Mouse (Mus musculus) neural tube, embryonic 11.5 days (tissue): ENCODE data around the gene Zdhhc7. TPM values are rescaled to one million over a fixed set of nuclear protein-coding genes. Genes with fewer than 3 reads are reported as not detected.

Source experiments
- ATAC-seq: fragments of 200-750 bp; cut with Nextera tagmentation; 2 replicates; pipeline ENCODE4 v1.8.0; 2017; ENCODE audit warnings: moderate number of reproducible peaks, mild to moderate bottlenecking, moderate TSS enrichment, moderate library complexity; ENCODE audit not compliant: insufficient read depth, low FRiP score, low TSS enrichment
- DNase-seq: peaks from one replicate; pipeline ENCODE4 v3.0.0-alpha.2; 2015; ENCODE audit warnings: low spot score
- H3K27ac ChIP-seq: fragments of 300-500 bp; sonication (generic); 2 replicates; pipeline ENCODE4 v1.5.1; 2014; ENCODE audit warnings: low read depth, mild to moderate bottlenecking, low read length
- H3K27me3 ChIP-seq: fragments of 300-500 bp; sonication (generic); 2 replicates; pipeline ENCODE4 v1.6.1; 2014; ENCODE audit warnings: mild to moderate bottlenecking, low read length, mixed read lengths; ENCODE audit not compliant: control insufficient read depth, insufficient read depth
- H3K36me3 ChIP-seq: fragments of 300-500 bp; sonication (generic); 2 replicates; pipeline ENCODE4 v1.6.1; 2014; ENCODE audit warnings: mild to moderate bottlenecking, low read length, moderate library complexity, mixed read lengths; ENCODE audit not compliant: control insufficient read depth, insufficient read depth
- H3K4me1 ChIP-seq: fragments of 300-500 bp; sonication (generic); 2 replicates; pipeline ENCODE4 v1.6.1; 2014; ENCODE audit warnings: low read length, mixed read lengths; ENCODE audit not compliant: control insufficient read depth, insufficient read depth
- H3K4me2 ChIP-seq: fragments of 300-500 bp; sonication (generic); 2 replicates; pipeline ENCODE4 v1.6.1; 2014; ENCODE audit warnings: low read depth, mild to moderate bottlenecking, moderate library complexity
- H3K4me3 ChIP-seq: fragments of 300-500 bp; sonication (generic); 2 replicates; pipeline ENCODE4 v1.5.1; 2014; ENCODE audit warnings: low read depth, low read length
- H3K9ac ChIP-seq: fragments of 300-500 bp; sonication (generic); 2 replicates; pipeline ENCODE4 v1.6.1; 2014; ENCODE audit warnings: mild to moderate bottlenecking, low read length
- H3K9me3 ChIP-seq: fragments of 300-500 bp; sonication (generic); 2 replicates; pipeline ENCODE4 v1.6.1; 2016; ENCODE audit warnings: low read length; ENCODE audit not compliant: control insufficient read depth
- WGBS: fragments of 180-500 bp; shearing (Covaris S2); extraction: QIAGEN DNeasy Blood & Tissue Kit; methylation state at CpG from one replicate; pipeline ENCODE4 v1.1.7; 2014; 5-methylcytosine and 5-hydroxymethylcytosine counted together
- polyA plus RNA-seq: library from polyadenylated mRNA; unstranded; fragments of >200 nt; fragmentation: Nextera tagmentation; extraction: Ambion mirVana; gene quantifications from 2 replicates; pipeline ENCODE4 v1.2.1, GENCODE M21; 2014

Gene Zdhhc7
- polyA plus RNA-seq, 1 experiment from 2014 or later, result 33.9 TPM

DNA sequence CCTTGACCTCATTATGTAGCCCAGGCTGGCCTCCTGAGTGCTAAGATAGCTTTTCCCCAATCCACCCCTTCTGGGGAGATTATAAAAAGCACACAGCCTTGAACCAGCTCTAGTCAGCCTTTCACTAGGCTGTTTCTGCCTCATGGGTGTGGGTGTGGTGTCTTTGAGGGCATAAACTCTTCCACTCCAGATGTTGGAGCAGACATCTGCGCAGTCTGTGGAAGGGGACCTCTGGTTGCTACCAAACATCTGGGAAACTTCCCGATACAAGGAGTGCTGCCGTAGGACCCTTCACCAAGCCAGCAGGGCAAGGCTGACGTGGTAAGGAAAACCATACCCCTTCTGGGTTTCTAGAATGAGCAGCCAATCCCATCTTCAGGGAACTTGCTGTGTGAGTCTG is 49.4 kb downstream of the Zdhhc7 start:
- ATAC-seq (no peak), DNase-seq (no peak)
- H3K4me1 ChIP-seq, result no peaks in the 10 kb centered on the region
- no peaks in the 10 kb centered on the region for H3K27me3 ChIP-seq
- WGBS, result 85% methylated on average over 4 of the region's 4 CpGs
- no peaks in the 10 kb centered on the region for H3K9me3 ChIP-seq
- no peak overlapping the region for H3K4me3 ChIP-seq
- H3K36me3 ChIP-seq, result no peaks in the 10 kb centered on the region
- H3K27ac ChIP-seq, result no peak overlapping the region
- H3K9ac ChIP-seq, result no peak overlapping the region
- H3K4me2 ChIP-seq, result no peak overlapping the region

DNA sequence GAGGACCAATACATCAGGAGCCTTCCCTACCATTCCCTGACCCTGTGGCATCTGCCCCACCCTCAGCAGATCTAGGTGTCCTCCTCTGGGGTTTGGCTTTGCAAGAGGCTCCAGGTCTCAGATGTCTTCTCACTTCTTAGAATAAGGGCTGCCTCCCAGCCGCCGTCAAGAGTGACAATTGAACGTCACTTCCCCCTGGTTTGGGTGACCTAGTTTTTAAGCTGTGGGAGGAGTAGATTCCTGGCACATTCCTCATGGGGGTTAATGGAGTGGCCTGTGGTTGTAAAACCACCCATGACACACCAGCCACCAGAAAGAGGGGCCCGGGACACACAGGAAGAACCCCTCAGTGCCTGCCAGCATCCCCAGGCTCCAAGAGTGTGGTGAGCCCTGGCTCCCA is 50.3 kb downstream of the Zdhhc7 start:
- WGBS, result 62% methylated on average over 4 of the region's 4 CpGs
- no peak overlapping the region for H3K4me3 ChIP-seq
- ATAC-seq (no peak), DNase-seq (no peak)
- no peaks in the 10 kb centered on the region for H3K36me3 ChIP-seq
- H3K4me2 ChIP-seq, result no peak overlapping the region
- no peaks in the 10 kb centered on the region for H3K9me3 ChIP-seq
- no peaks in the 10 kb centered on the region for H3K27me3 ChIP-seq
- no peaks in the 10 kb centered on the region for H3K4me1 ChIP-seq
- no peak overlapping the region for H3K27ac ChIP-seq
- H3K9ac ChIP-seq, result no peak overlapping the region

DNA sequence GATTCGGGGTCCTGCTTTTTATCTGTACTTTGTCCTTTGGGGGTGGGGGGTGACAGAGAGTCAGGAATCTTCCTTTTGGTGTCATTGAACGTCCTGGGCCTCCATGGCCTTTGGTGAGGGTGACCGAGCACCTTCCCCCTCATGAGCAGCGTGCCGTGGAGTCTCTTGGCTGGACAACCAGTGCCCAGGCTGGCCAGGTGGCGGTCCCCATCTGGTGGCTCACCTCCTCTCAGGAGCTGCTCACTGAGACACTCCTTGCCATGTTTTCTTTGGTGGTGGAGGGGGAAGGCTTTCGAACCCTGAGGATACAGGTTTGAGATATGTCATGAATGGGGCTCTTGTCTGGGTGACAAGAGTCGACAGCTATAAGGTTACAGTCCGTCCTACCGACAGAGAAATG is 50.9 kb downstream of the Zdhhc7 start:
- H3K36me3 ChIP-seq, result no peaks in the 10 kb centered on the region
- H3K27ac ChIP-seq, result no peak overlapping the region
- no peak for DNase-seq
- H3K27me3 ChIP-seq, result no peaks in the 10 kb centered on the region
- 79% methylated on average over 10 of the region's 10 CpGs for WGBS
- no peaks in the 10 kb centered on the region for H3K9me3 ChIP-seq
- no peaks in the 10 kb centered on the region for H3K4me1 ChIP-seq
- no peak overlapping the region for H3K4me3 ChIP-seq
- no peak for ATAC-seq
- no peak overlapping the region for H3K4me2 ChIP-seq
- no peak overlapping the region for H3K9ac ChIP-seq

DNA sequence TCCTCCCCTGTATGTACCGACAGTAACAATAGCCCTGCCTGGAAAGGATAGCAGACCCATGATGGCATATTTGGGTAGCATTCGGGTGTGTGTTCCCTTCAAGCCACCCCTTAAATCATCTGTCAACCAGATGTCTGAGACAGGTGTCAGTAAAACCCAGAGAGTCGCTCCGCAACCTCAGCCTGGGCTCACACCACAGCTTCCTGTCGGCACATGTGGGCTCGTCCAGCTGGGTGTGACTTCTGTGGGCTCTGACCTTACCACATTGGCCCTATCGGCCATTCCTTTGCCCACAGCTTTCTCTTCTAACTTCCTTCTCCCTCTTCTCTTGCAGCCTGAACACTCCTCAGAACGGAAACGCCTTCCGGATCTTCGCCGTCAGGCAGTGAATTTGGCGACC is 51.3 kb downstream of the Zdhhc7 start:
- no peak for DNase-seq
- H3K4me2 ChIP-seq, result no peak overlapping the region
- H3K27me3 ChIP-seq, result no peaks in the 10 kb centered on the region
- no peaks in the 10 kb centered on the region for H3K4me1 ChIP-seq
- 84% methylated on average over 13 of the region's 13 CpGs for WGBS
- no peak overlapping the region for H3K27ac ChIP-seq
- H3K4me3 ChIP-seq, result no peak overlapping the region
- H3K9me3 ChIP-seq, result no peaks in the 10 kb centered on the region
- no peaks in the 10 kb centered on the region for H3K36me3 ChIP-seq
- ATAC-seq, result no peak
- no peak overlapping the region for H3K9ac ChIP-seq

DNA sequence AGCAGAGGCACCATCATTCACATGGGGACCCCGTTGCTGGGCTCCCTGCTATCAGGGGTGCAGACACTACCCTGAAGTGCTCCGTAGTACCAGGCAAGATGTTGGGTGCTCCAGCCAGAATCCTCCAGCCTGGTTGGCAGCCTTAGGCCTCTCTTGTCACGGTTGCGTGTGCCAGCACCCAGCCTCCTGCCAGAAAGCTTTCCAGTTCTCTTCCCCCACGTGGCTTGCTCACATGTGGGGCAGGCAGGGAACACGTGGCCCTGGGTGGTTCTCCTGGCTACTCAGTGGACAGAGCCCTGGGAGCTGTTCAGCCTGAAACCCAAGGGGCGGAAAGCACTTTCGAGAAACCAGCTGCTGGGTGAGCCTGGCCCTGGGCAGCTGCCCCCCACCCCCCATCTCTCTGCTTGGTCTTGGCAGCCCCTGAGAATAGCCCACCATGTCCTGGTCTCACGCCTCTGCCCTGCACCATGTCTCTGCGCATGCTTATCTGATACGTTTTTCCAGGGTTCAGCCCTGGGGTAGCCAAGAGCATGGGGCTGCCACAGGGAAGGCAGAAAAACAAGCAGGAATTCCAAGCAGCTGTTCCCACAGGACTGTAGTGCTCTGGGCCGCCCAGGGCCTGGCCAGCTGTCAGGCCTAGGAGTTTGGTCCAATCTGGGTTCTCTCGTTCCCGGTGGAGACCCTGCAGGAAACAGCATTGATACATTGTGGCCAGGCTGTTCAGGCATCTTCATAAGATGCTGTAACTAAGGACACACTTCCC is 54.8 kb downstream of the Zdhhc7 start:
- no peaks in the 10 kb centered on the region for H3K9me3 ChIP-seq
- H3K27ac ChIP-seq, result no peak overlapping the region
- 73% methylated on average over 14 of the region's 14 CpGs for WGBS

DNA sequence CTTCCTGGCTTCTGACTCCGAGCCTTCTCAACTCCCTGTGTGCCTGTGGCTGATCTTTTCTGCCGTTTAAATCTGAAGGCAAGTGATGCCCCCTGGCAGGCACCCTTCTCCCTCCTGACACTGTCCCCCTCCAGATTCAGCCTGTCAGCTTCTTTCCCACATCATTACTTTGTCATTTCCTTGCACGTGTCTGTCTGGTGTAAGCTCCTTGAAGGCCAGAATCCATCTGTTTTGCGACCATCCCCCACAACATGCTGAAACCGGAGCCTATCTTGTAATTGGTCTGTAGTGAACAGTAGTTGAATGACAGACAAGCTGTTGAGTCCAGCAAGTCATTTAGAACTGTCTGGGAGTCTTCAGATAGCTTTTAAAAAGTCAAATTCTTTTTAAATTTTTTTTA is 55.8 kb downstream of the Zdhhc7 start:
- Histone ChIP-seq H3K36me3 (no peaks in the 10 kb centered on the region), H3K27me3 (no peaks in the 10 kb centered on the region), H3K9ac (no peak overlapping the region), H3K9me3 (no peaks in the 10 kb centered on the region), H3K27ac (no peak overlapping the region), H3K4me2 (no peak overlapping the region), H3K4me1 (no peaks in the 10 kb centered on the region), H3K4me3 (no peak overlapping the region)
- no peak for ATAC-seq
- 62% methylated on average over 5 of the region's 5 CpGs for WGBS
- no peak for DNase-seq

More for the DNA sequence above, 54.8 kb downstream of the Zdhhc7 start:
- no peaks in the 10 kb centered on the region for H3K4me1 ChIP-seq
- H3K4me3 ChIP-seq, result no peak overlapping the region
- H3K4me2 ChIP-seq, result no peak overlapping the region
- ATAC-seq (no peak), DNase-seq (peak; percentile 19)
- H3K27me3 ChIP-seq, result no peaks in the 10 kb centered on the region
- H3K9ac ChIP-seq, result no peak overlapping the region
- no peaks in the 10 kb centered on the region for H3K36me3 ChIP-seq

DNA sequence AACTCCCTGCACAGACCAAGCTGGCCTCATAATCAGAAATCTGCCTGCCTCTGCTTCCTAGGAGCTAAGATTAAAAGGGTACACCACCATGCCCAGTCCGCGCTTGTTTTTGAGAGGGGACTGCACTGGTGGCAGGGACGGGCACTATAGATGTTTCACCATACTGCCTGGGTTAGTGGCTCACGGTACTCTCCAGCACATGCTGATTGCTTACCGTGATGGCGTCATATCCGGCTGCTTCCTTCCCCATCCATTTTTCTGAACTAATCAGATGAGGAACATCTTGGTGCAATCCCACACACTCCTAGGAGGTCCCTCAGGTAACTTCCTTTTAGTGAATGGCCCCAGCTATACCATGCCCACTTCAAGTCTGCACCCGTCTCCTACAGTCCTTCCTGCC is 56.4 kb downstream of the Zdhhc7 start:
- no peaks in the 10 kb centered on the region for H3K9me3 ChIP-seq
- ATAC-seq (no peak), DNase-seq (no peak)
- no peak overlapping the region for H3K4me3 ChIP-seq
- 93% methylated on average over 8 of the region's 8 CpGs for WGBS
- H3K9ac ChIP-seq, result no peak overlapping the region
- no peak overlapping the region for H3K27ac ChIP-seq
- no peaks in the 10 kb centered on the region for H3K36me3 ChIP-seq
- no peaks in the 10 kb centered on the region for H3K27me3 ChIP-seq
- H3K4me2 ChIP-seq, result no peak overlapping the region
- H3K4me1 ChIP-seq, result no peaks in the 10 kb centered on the region

DNA sequence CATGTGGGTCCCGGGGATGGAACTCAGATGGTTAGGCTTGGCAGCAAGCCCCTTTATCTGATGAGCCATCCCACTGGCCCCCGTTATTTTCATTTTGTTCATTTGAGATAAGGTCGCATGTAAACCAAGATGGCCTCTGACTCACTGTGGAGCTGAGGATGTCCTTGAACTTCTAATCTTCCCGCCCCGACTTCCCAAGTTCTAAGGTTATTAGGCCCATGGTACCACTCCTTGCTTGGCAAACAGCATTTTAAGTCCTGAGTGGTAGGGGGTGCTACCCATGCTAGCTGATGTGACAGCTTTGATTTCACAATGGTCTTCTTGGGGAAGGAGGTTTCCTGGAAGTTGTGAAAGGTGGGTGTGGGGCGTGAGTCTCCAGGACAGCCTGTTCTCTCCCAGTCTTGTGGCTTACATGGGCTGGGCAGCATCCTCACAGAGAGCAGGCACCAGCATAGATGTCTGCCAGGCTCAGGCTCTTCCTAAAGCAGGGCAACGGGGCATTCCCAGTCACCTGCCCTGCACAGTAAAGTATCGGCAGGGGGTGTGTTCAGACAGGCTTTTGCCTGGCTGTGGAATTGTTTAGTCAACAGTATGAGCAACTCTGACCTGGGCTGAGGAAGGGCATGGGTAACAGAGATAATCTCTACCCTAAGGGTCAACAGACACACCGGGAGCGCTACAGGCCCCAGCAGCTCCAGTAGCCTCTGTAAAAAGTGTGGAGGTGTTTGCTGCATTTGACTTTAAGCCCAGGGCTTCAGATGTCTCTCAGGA is 58.6 kb downstream of the Zdhhc7 start:
- WGBS, result 84% methylated on average over 10 of the region's 10 CpGs
- Histone ChIP-seq H3K9me3 (no peaks in the 10 kb centered on the region), H3K4me1 (no peaks in the 10 kb centered on the region), H3K9ac (no peak overlapping the region), H3K4me2 (no peak overlapping the region), H3K27ac (no peak overlapping the region), H3K36me3 (no peaks in the 10 kb centered on the region), H3K27me3 (no peaks in the 10 kb centered on the region), H3K4me3 (no peak overlapping the region)
- DNase-seq, result no peak
- ATAC-seq, result no peak

DNA sequence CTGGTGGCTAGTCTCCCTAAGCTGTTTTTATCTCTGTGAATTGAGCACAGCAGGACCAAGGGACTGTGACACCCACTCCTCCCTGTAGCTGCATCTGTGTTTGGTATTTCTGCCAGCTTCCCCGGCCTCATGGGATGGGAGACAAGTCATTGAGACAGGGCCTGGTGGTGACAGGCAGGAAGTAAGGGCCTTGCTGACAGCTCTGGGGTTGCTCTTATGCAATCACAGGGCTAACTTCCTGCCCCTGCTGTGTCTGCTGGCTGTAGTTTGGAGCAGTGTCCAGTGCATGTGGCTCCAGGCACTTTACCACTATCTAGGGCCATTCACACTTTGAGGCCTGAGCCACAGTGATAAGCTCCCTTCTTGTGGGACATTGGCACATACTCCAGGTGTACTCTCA is 60.4 kb downstream of the Zdhhc7 start:
- 0 out of 2 replicates have a peak, but pooled peaks cover 6% of the 10 kb centered on the region for H3K4me1 ChIP-seq
- H3K27ac ChIP-seq, result no peak overlapping the region
- 76% methylated on average over 1 of the region's 1 CpGs for WGBS
- no peaks in the 10 kb centered on the region for H3K9me3 ChIP-seq
- no peaks in the 10 kb centered on the region for H3K36me3 ChIP-seq
- no peaks in the 10 kb centered on the region for H3K27me3 ChIP-seq
- no peak overlapping the region for H3K4me3 ChIP-seq
- DNase-seq (no peak), ATAC-seq (no peak)
- H3K4me2 ChIP-seq, result no peak overlapping the region
- no peak overlapping the region for H3K9ac ChIP-seq
